Mouse (Mus musculus) gastrocnemius, adult 2 months (tissue): ENCODE measurements around the gene Tmed2. TPM values are rescaled to one million over a fixed set of nuclear protein-coding genes. Genes with fewer than 3 reads are reported as not detected.

Source experiments
- DNase-seq: peaks from one replicate; pipeline ENCODE4 v3.0.0; 2022
- H3K27ac ChIP-seq: fragments of 200-600 bp; 2 replicates; pipeline ENCODE4 v1.8.1; 2022; ENCODE audit warnings: mild to moderate bottlenecking
- H3K4me3 ChIP-seq: fragments of 200-600 bp; 2 replicates; pipeline ENCODE4 v1.8.1; 2022; ENCODE audit warnings: mild to moderate bottlenecking, moderate library complexity
- CTCF ChIP-seq: fragments of 200-600 bp; IDR thresholded peaks from 2 replicates; pipeline ENCODE4 v1.8.1; 2022; ENCODE audit warnings: antibody characterized with exemption, mild to moderate bottlenecking, moderate library complexity
- intact Hi-C: fragments of 180-260 bp; cut with DNase I; formaldehyde crosslinking; loops from one replicate; pipeline ENCODE4 v1.15.1; 2025
- total RNA-seq, 2 experiments: library from RNA; stranded (reverse); gene quantifications; 2 replicates each; pipeline ENCODE4 v1.2.3; 2021

Gene Tmed2
- total RNA-seq, 2 experiments from 2014 or later, result 144 to 170 TPM

DNA sequence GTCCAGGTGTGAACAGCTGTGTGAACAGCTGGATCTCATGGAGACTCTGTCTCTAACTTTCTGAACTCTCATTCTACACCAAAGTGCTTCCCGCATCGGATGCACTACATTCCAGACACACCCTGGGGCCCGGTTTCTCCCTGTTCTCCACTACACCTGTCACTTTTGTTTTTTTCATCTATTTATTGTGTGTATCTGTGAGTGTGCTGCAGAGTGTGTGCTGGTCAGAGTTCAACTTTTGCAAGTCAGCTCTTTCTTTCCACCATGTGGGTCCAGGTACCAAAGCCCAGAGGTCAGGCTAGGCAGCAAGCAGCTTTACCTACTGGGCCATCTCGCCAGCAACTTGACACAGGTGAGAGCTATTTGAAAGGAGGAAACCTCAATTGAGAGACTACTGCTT, 35.3 kb upstream of the Tmed2 start:
- no peak for DNase-seq
- TF ChIP-seq CTCF, result no peak
- no peak overlapping the region for H3K4me3 ChIP-seq
- H3K27ac ChIP-seq, result peak overlapping the region; percentile 97
- intact Hi-C loops, result no loop called here

DNA sequence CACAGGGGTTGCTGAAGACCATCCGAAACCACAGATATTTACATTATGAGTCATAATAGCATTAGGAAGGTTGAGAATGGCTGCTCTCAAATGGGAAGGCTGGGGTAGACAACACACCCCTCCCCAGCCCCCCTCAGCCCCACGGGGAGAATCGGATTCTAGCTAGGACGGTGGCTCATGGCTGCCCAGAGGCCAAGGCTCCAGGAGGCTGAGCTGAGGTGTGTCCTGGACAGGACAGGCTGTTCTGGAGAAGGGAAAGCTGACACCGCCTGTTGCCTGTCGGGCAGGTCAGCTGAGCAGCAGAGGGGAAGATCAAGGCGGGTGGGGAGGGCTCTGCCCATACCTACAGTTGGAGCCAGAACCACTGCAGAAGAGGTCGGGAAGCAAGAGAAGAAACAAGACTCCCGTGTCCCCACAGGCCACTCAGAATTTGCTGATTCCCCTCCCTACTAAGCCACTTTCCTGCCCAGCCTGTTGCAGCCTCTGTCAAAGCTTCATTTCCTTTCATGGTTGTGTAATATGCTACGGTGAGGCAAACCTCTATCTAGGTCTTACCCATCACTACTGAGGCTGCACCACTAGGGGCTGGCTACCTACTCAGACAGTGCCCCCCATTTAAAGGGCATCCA, 33.6 kb upstream of the Tmed2 start:
- Histone ChIP-seq H3K27ac (peak overlapping the region; percentile 97), H3K4me3 (peak overlapping the region; percentile 28)
- DNase-seq, result peak; percentile 91
- intact Hi-C loops, result no loop called here
- TF ChIP-seq CTCF, result peak; percentile 50

DNA sequence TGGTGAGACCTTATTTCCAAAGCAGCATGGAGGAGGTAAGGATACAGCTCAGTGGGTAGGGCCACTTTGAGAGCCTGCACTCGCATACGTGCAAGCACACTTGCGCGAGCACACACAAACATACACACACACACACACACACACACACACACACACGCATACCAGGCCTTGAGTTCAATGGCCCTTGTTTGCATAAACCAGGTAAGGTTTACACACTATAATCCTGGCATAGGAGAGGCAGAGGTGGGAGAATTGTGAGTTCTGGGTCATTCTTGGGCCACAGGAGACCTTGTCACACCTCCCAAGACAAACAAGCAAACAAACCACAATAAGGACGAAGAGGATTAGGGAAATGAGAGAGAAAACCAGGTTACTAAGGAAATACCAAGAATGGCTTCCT, 31.3 kb upstream of the Tmed2 start:
- intact Hi-C loops, result no loop called here
- DNase-seq, result no peak
- peak overlapping the region; percentile 19 for H3K4me3 ChIP-seq
- H3K27ac ChIP-seq, result peak overlapping the region; percentile 97
- no peak for TF ChIP-seq CTCF

DNA sequence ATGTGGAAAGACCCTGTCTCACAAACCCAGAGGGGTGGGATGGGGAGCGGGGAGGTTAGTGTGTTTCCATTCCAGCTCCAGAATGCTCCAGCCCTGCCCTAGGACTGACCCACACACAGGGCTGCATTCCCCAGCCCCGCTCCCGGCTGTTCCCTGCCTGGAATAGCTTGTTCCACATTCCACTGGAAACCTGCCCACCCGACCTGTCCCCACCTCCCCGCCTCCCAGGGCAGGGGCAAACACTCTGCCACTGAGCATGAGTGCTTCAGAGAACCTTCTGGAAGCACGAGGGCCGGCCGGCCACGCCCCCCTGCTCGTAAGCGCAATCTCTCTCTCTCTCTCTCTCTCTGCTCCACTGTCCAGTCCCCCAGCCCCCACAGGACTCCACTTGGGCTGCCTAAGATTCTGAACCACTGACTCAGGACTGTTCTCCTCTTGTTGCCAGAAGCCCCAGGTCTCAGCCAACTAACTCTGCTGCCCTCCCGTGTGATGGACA, 30.7 kb upstream of the Tmed2 start:
- Histone ChIP-seq H3K27ac (peak overlapping the region; percentile 97), H3K4me3 (peak overlapping the region; percentile 43)
- peak; percentile 94 for DNase-seq
- intact Hi-C loops, result loop anchor here (1.0 kb wide), 1 partner anchor 19 kb away; no protein-coding TSS in a partner anchor
- no peak for TF ChIP-seq CTCF

DNA sequence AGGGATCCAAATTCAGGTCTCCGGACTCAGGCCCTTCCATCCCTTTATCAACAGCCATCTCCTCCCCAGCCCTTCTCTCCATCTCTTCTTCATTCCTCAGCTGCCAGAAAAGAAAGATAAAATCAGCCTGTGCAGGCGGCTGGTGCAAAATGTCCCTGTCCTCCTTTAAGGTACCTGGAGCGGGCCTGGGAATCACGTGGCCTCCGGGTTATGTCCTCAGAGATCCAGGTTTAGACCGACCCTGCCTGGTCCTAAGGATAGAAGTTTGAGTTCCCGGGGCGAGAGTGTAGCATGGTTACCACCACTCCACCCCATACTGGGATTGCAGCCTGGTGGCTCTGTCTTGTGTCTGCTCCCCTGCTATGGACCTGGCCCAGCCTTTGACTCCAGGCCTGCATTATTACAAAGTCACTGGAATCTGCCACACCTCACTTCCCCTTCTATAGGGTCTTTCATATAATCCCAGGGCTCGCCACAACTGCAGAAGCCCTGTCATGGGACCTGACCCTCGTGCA, 29.9 kb upstream of the Tmed2 start:
- intact Hi-C loops, result loop anchor here (1.0 kb wide), 1 partner anchor 18 kb away; no protein-coding TSS in a partner anchor
- TF ChIP-seq CTCF, result no peak
- peak overlapping the region; percentile 43 for H3K4me3 ChIP-seq
- DNase-seq, result peak; percentile 79
- peak overlapping the region; percentile 97 for H3K27ac ChIP-seq

DNA sequence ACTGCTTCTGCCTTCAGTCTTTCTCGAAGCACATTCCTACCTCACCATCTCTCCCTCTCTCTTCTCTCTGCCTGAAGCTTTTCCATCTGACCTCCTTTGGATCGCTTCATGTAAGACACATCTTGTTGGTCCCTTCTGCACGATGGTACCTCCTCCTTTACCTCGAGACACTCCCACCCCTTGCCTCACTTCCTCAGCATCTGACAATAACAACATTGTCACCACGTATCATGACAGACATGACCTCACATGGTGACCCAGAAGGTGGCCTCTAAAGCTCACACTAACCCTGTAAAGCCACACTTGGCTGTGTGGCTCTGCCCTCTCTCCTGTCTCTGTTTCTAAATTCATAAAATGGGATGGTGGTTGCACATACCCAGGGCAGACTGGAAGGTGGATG, 24.7 kb upstream of the Tmed2 start:
- 0 out of 2 replicates have a peak overlapping the region, but pooled peaks have one; percentile 20 for H3K27ac ChIP-seq

DNA sequence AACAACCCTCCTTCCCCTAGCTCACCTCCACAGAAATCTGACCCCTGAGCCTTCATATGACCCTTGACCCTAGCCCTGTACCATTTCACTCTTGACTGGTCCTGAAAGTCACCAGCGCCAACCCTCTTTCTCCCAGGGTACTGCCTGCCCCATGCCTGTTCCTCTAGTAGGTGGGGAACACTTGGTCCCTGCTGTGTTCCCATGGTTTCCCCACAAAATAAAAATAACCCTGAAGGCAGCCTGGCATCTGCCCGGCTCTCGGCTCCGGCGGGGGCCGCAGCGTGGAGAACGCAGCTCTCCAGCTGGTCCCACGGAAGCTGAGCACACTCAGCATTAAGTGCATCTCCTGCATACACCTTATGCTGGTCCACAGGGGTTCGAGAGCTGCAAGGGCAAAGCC, 21.8 kb upstream of the Tmed2 start:
- no peak for DNase-seq
- intact Hi-C loops, result no loop called here

More for the DNA sequence above, 24.7 kb upstream of the Tmed2 start:
- H3K4me3 ChIP-seq, result no peak overlapping the region
- no peak for TF ChIP-seq CTCF
- DNase-seq, result no peak
- intact Hi-C loops, result no loop called here

DNA sequence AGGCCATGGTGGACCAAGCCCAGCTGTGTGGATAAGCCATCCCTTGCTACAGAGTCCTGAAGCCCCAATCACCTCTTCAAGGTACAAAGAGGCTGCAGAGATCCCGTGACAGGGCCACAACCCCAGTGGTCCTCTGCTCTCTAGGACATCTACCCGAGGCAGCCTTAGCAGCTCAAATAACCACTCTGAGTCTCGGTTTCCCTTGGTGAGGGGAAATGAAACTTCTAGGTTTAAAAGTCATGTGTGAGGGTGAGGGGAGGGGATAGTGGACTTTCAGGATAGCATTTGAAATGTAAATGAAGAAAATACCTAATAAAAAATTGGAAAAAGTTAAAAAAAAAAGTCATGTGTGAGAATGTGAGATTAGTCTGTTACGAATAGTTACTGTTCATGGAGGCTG, 18.9 kb upstream of the Tmed2 start:
- Histone ChIP-seq H3K27ac (no peak overlapping the region), H3K4me3 (no peak overlapping the region)
- DNase-seq, result no peak
- intact Hi-C loops, result no loop called here
- TF ChIP-seq CTCF, result no peak

More for the DNA sequence above, 21.8 kb upstream of the Tmed2 start:
- Histone ChIP-seq H3K27ac (peak overlapping the region; percentile 52), H3K4me3 (peak overlapping the region; percentile 5)
- TF ChIP-seq CTCF, result no peak

DNA sequence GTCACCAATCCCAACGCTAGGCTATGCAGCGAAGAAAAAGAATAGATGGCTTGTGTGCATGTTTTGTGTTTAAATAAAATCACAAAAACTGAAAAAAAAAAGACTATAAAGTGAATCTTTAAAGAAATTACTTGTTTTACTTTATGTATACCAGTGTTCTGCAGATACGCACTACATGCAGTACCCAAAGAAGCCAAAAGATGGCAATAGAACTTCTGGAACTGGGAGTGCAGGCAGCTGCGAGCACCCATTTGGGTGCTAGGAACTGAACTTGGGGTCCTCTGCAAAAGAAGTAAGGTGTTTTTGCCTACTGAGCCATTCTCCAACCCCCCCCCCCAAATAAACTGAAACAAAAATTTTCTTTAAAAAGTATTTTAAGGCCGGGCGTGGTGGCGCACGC, 17.5 kb upstream of the Tmed2 start:
- Histone ChIP-seq H3K27ac (no peak overlapping the region), H3K4me3 (no peak overlapping the region)
- intact Hi-C loops, result no loop called here
- peak; percentile 43 for TF ChIP-seq CTCF
- DNase-seq, result no peak

DNA sequence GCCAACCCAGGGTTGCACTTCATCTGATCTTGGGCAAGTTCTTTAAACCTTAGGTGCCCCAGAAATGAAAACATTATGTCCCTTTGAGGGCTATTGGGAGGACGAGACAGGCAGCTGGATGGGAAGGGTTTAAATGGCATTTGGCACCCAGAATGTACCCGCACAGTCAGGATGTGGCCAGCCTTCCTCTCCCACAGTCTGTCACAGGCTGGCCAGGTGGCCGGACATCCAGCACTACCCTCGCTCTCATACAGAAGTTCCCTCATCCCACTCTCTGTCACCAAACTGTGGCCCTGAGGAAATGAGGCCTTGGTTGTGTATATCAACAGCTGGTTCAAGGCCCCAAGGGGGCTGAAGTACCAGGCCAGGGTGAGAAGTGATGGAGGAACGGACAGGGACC, 15.6 kb upstream of the Tmed2 start:
- no peak for TF ChIP-seq CTCF
- DNase-seq, result peak; percentile 14

DNA sequence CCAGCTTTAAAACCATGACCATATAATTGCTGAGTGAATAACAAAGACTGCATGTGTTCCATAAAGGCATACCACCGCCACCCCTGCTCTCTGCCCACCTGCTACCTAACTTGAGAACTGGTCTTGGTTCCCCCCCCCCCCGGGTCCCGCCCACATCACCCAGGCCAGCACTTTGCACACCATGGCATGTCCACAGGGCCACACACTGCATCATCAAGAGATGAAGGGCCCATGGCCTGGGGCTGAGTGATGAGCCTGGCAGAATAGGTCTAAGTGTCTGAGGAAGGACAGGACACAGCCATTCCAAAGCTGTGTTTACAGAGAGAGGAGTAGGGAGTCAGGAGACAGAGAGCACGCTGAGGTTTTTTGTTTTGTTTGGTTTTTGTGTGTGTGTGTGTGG, 12.1 kb upstream of the Tmed2 start:
- TF ChIP-seq CTCF, result no peak
- peak overlapping the region; percentile 99 for H3K27ac ChIP-seq
- intact Hi-C loops, result loop anchor here (1.0 kb wide), 1 partner anchor 18 kb away; no protein-coding TSS in a partner anchor
- H3K4me3 ChIP-seq, result peak overlapping the region; percentile 92
- peak; percentile 42 for DNase-seq

More for the DNA sequence above, 15.6 kb upstream of the Tmed2 start:
- H3K27ac ChIP-seq, result peak overlapping the region; percentile 57
- H3K4me3 ChIP-seq, result no peak overlapping the region; the same call in 1 of the 2 replicates
- intact Hi-C loops, result no loop called here

DNA sequence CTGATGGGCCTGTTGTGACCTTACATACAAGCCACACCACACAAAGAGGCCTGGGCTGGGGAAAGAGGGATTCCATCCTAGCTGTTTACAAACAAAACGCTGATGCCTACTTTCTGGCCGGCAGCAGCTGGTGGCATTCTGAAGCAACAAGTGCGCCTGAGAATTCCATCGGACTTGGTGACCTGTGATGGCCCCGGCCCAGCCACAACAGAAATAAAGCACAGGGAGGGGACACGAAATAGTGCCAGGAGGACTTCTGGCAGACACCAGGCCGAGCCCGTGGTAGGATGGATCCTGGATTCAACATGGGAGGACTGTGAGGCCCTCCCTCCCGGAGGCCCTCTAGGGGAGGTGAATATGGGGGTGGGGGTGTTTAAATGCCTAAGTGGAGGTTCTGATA, 11.7 kb upstream of the Tmed2 start:
- TF ChIP-seq CTCF, result no peak
- peak; percentile 88 for DNase-seq
- peak overlapping the region; percentile 92 for H3K4me3 ChIP-seq
- peak overlapping the region; percentile 99 for H3K27ac ChIP-seq
- intact Hi-C loops, result loop anchor here (1.0 kb wide), 1 partner anchor 18 kb away; no protein-coding TSS in a partner anchor

DNA sequence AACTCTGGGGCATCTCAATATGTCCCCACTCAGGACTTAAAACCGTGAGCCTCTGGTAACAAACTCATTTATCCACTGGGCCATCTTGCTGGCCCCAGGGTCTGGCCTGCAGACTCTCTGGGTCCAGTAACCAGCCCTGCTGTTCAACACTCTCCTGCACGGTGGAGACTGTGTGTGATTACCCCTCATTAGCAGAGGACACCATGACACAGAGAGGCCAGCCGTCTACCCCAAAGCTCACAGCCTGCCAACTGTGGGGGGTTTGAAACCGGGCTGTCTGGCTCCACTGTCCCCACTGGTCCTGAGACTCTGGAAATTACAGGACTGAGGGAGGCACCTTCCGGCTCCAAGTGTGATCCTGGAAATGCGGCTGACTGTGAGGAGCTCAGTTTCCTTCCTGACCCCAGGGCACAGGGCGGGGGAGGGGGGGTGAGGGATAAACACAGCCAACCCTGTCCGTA, 11.3 kb upstream of the Tmed2 start:
- Histone ChIP-seq H3K4me3 (peak overlapping the region; percentile 92), H3K27ac (peak overlapping the region; percentile 99)
- TF ChIP-seq CTCF, result no peak
- intact Hi-C loops, result no loop called here
- DNase-seq, result peak; percentile 66
